Mouse (Mus musculus): Measurements from ENCODE around the gene Cnpy1.

Gene Cnpy1

GRCm38 (mm10) chr5:28161938-28162402 is 83.6 kb downstream of the Cnpy1 start:
- no peak for DNase-seq

DNA sequence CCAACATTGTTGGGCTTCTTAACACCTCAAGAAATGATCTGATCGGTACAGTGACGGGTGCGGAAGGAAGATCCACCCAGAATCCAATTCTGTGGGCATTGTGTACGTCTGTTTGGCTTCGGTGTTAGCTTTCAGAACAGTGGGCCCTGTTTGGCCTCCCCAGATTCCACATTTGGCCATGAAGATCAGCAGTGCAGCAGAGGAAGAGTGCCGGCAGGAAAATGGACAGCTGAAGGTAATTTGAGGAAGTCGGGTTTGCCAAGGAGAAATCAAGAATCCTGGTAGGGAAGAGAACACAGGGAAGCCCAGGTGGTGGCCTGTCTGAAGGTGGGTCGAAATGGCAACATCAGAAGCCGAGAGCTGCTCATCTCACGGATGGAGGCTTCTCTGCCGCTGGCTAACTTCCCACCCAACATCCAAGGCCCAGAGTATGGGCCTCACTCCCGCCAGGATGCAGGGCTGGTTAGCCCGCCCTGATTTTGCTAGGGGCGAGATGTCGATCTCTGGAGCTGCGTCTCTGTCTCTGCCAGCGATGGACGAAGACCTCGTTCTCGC is 84.1 kb downstream of the Cnpy1 start:
- DNase-seq = no peak

GRCm38 (mm10) chr5:28159891-28160470 is 85.6 kb downstream of the Cnpy1 start:
- no peak for DNase-seq

DNA sequence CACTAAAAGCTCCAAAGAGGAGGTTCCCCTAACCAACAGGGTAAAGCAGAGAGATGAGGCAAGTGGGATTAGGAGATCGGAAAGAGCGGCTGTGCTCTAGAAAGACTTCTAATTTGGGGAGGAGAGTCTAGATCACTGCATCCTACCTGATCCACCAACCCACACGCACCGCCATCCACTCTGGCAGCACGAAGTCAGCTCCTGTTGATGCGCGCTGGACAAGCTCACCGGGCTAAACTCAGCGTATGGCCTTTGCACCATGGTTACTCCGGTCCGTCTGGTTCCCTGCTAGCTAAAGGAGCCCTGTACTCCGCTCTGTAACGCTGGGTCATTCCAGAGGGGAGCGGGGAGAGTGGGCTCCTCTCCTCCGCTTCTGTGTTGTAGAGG is 86.5 kb downstream of the Cnpy1 start:
- no peak for DNase-seq

DNA sequence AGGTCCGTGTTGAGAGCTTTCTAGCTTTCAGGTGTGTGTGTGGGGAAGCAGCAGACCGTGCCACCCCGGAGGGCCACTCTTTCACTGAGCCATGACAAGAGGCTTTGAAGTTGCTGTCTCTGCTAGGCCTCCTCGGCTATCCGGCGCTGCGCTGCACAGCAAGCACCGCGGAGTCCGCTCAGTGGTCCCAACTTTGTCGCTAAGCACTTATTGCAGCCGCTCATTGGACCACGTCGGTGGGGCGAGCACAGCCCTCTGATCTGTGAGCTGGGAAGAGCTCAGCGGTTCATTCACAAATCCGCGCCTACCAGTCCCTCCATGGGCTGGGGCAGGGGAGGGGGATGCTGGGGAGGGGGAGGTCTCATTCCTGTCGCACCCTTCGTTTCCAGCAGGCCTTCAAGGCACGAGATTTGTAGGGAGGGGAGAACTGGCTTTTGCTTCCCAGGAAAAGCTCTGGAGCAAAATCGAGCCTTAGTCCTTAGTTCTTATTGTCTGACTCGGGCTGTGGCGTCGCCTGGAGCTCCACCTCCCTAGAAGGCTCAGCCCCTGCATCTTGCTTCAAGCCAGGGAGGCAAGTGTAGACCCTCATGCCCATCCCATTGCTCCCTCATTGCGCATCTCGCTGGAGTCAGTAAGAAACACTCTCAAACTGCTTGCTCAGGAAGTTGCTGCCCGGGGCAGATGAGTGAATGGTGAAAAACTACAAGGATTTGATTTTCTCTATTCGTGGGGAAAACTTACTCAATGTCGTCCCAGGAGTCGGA is 87.1 kb downstream of the Cnpy1 start:
- DNase-seq = no peak

- DNase-seq = no peak
These were observed 87.8 kb downstream of the Cnpy1 start for GRCm38 (mm10) chr5:28157781-28158180.

DNA sequence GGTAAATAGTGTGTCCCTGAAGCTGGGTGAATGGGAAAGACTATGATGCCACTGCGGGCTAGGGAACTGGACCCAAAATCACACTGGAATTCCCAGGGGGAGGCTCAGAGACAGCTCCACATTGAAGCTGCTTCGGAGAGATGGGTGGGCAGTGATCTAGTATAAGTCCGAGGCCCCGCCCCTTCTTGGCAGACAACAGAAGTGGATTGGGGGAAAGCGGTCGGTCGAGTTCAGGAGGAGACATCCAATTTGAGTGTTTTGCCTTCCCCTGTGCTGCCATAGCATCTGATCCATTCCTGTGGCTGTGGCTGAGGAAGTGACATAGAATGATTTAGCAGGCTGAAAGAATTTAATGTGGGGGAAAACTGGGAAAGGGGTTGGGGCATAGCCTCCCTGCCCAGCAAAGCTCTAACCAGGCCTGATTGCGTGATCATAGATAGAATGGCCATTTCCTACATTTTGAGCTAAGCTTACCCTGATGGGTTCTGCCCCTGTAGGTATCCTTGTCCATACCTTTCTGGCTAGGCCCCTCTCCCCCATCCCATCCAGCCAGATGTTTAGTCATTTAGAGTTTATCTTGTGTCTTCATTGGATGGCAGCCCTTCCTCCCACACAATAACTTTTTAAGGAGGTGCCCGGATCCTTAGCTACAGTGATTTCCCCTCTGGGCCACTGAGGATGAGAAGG is 88.4 kb downstream of the Cnpy1 start:
- no peak for DNase-seq
